Mouse (Mus musculus) urinary bladder, postnatal 25 days (tissue): Measurements from ENCODE around the gene Grin2a.

Source experiments
- DNase-seq: peaks from one replicate; pipeline ENCODE4 v3.0.0; 2022; ENCODE audit warnings: low spot score

Grin2a gene

GRCm38 (mm10) chr16:9752600-9752999 lies 242.8 kb downstream of the Grin2a start:
- no peak for DNase-seq

- DNase-seq: no peak
These were observed 244.3 kb downstream of the Grin2a start for GRCm38 (mm10) chr16:9751045-9751569.

- no peak for DNase-seq
These were observed 245.7 kb downstream of the Grin2a start for GRCm38 (mm10) chr16:9749661-9750060.

- DNase-seq: no peak
These were observed 252.9 kb downstream of the Grin2a start for GRCm38 (mm10) chr16:9742443-9742842.

- DNase-seq: no peak
These were observed 256.7 kb downstream of the Grin2a start for GRCm38 (mm10) chr16:9738679-9739078.

- no peak for DNase-seq
These were observed 258.2 kb downstream of the Grin2a start for GRCm38 (mm10) chr16:9737131-9737530.

- DNase-seq: no peak
These were observed 259.8 kb downstream of the Grin2a start for GRCm38 (mm10) chr16:9735365-9736080.

- no peak for DNase-seq
These were observed 267.8 kb downstream of the Grin2a start for GRCm38 (mm10) chr16:9727603-9728002.

- DNase-seq: no peak
These were observed 269.7 kb downstream of the Grin2a start for GRCm38 (mm10) chr16:9725578-9726113.

- no peak for DNase-seq
These were observed 284.0 kb downstream of the Grin2a start for GRCm38 (mm10) chr16:9711398-9711797.

GRCm38 (mm10) chr16:9709921-9710320 lies 285.4 kb downstream of the Grin2a start:
- no peak for DNase-seq

- DNase-seq: no peak
These were observed 298.2 kb downstream of the Grin2a start for GRCm38 (mm10) chr16:9697141-9697540.

- DNase-seq: no peak
These were observed 301.3 kb downstream of the Grin2a start for GRCm38 (mm10) chr16:9694081-9694480.

- no peak for DNase-seq
These were observed 306.7 kb downstream of the Grin2a start for GRCm38 (mm10) chr16:9688523-9689140.

- DNase-seq: no peak
These were observed 314.8 kb downstream of the Grin2a start for GRCm38 (mm10) chr16:9680572-9680971.

- no peak for DNase-seq
These were observed 315.4 kb downstream of the Grin2a start for GRCm38 (mm10) chr16:9679994-9680393.

- no peak for DNase-seq
These were observed 316.6 kb downstream of the Grin2a start for GRCm38 (mm10) chr16:9678750-9679149.

GRCm38 (mm10) chr16:9672390-9672789 lies 323.0 kb downstream of the Grin2a start:
- no peak for DNase-seq

GRCm38 (mm10) chr16:9671222-9671621 lies 324.1 kb downstream of the Grin2a start:
- DNase-seq: no peak

GRCm38 (mm10) chr16:9670750-9671161 lies 324.6 kb downstream of the Grin2a start:
- no peak for DNase-seq

- no peak for DNase-seq
These were observed 329.5 kb downstream of the Grin2a start for GRCm38 (mm10) chr16:9665896-9666295.

- DNase-seq: no peak
These were observed 331.3 kb downstream of the Grin2a start for GRCm38 (mm10) chr16:9664060-9664459.

GRCm38 (mm10) chr16:9663508-9663907 lies 331.9 kb downstream of the Grin2a start:
- no peak for DNase-seq
